Mouse (Mus musculus) left cerebral cortex, adult 9 months (tissue): Measurements from ENCODE around the gene Cisd3.

Source experiments
- DNase-seq, 2 experiments: peaks; one replicate each; pipeline ENCODE4 v3.0.0; 2022; ENCODE audit warnings: low spot score in 2 of 2

Gene Cisd3

DNA sequence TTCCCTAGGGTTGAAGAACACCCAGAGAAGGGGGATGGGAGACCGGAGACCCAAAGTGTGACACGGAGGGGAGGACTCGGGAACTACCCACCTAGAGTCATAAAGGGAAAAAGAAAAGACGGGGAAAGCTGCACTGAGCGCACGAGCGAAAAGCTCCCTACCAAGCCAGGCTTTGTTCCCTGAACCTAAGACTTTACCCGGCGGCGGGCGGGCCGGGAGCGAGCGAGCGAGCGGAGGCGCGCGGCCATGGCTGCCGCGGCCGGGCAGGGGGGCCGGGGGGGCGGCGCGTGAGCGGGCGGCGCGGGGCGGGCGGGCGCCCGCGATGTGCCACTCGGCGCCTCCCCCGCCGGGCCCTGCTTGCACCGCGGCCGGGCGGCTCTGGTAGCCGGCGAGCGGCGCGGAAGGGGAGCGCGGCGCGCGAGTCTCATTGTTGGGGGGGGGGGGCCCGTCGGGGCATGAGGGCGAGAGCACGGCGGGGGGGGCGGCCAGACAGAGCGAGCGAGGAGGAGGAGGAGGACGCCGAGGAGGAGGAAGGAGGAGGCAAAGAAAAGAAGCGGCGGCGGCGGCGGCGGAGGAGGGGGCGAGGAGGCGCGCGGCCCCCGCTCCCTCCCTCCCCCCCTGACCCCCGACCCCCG lies 22.6 kb upstream of the Cisd3 start, which contains the start of gene Mllt6:
TSS of gene Mllt6 (plus strand) at position 522 of the 635 bp plus-strand sequence.
- DNase-seq, result no peak

- DNase-seq, result no peak
Measured at GRCm38 (mm10) chr11:97663528-97664338, 21.9 kb upstream of the Cisd3 start.

GRCm38 (mm10) chr11:97664339-97664665 lies 21.3 kb upstream of the Cisd3 start:
- no peak for DNase-seq

GRCm38 (mm10) chr11:97664771-97665240 lies 20.8 kb upstream of the Cisd3 start:
- DNase-seq, result no peak

DNA sequence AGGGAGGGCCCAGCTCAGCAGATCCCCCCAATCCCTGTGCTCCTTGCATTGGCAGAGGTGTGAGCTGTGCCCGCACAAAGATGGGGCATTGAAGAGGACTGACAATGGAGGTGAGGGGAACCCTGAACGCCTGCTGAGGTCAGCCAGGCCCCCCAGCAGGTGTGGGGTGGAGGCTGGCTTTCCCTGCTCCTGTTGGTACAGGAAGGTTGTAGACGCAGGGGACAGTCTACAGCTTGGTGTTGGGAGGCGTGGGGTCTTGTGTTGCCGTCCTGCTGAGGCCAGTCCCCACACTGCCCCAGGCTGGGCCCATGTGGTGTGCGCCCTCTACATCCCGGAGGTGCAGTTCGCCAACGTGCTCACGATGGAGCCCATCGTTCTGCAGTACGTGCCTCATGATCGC lies 20.2 kb upstream of the Cisd3 start:
- no peak for DNase-seq

DNA sequence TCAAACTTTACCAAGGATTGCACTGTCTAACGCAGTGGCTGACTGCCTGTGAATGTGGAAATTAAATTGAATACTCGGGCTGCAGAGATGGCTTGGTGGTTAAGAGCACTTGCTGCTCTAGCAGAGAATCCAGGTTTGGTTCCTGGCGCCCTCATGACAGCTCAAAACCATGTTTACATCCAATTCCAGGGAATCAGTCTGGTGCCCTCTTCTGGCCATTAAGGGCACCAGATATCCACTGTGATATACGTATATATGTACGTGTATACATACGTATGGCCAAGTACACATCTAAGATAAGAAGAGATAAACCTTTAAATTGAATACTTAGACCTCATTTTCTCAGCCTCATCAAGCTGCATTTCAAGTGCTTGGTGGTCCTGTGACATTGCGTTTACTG lies 19.4 kb upstream of the Cisd3 start:
- no peak for DNase-seq

GRCm38 (mm10) chr11:97666794-97667193 lies 18.8 kb upstream of the Cisd3 start:
- no peak for DNase-seq

DNA sequence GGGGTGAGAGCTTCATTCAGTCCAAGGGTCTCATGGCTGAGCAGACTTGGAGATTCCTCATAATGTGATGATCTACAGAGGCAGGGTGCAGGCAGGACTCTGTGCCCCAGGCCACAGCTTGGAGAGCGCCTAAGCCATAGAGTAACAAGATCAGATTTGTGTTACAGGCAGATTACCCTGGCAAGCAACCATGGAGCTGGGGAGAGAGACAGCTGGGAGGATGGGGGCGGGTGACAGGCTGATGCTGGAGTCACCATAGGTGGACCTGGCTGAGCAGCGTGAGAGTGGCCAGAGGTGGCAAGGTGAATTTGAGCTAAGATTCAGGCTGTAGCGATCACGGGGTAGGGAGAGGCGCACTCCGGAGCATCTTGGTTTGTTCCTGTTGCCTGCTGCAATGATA lies 17.5 kb upstream of the Cisd3 start:
- DNase-seq, result no peak

DNA sequence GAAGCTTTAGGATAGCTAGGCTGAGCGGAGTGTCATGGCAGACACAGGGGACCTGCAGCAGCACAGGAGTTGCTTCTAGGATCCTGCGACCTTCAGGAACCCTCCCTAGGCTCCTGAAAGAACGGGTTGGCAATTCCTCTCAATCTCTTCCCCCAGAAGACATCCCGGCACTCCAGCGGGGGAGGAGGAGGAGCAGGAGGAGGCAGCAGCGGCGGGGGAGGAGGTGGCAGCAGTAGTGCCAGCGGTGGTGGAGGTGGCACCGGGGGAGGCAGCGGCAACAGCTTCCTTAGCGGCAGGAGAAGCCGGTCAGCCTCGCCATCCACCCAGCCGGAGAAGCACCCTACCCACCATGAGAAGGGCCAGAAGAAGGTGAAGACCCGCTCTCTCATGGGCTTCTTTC lies 16.4 kb upstream of the Cisd3 start:
- DNase-seq, result no peak

DNA sequence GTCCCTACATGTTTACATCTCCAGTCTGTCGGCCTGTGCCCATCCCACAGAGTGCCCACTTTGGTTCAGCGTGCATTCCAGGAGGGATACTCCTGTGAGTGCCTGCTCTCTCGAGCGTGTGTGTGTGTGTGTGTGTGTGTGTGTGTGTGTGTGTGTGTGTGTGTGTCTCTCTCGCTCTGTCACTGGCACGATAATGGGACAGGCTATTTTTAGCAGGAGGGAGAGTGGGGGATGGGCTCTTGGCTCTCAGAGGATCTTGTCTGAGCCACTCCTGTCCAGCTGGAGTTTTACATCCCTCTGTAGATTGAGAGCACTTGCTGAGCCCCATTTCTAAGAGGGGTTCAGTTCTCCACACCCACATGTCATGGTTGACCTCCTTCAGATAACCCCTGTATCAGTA lies 15.8 kb upstream of the Cisd3 start:
- no peak for DNase-seq

- DNase-seq, result no peak
Measured at GRCm38 (mm10) chr11:97670234-97671176, 15.1 kb upstream of the Cisd3 start.

GRCm38 (mm10) chr11:97671177-97671527 lies 14.5 kb upstream of the Cisd3 start:
- no peak for DNase-seq

- no peak for DNase-seq
Measured at GRCm38 (mm10) chr11:97673148-97673547, 12.5 kb upstream of the Cisd3 start.

- DNase-seq, result no peak
Measured at GRCm38 (mm10) chr11:97676050-97676754, 9.4 kb upstream of the Cisd3 start.

DNA sequence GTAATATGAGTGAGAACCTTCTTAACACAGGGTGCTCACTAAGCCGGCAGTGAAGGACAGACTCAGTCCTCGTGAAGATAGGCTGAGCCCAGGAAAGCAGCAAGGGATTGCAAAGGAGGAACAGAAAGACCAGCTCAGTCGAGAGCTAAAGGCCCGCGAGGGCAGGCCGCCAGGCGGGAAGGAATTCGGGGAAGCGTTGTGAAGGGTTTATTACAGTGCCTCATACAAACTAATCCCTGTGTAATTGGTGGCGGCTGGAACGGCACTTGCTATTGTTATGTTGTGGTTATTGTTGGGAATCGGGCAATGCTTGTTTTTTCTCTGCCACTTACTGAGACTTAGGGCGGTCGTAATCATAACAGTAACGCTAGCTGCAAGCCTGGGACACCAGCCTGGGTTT lies 8.2 kb upstream of the Cisd3 start:
- no peak for DNase-seq

DNA sequence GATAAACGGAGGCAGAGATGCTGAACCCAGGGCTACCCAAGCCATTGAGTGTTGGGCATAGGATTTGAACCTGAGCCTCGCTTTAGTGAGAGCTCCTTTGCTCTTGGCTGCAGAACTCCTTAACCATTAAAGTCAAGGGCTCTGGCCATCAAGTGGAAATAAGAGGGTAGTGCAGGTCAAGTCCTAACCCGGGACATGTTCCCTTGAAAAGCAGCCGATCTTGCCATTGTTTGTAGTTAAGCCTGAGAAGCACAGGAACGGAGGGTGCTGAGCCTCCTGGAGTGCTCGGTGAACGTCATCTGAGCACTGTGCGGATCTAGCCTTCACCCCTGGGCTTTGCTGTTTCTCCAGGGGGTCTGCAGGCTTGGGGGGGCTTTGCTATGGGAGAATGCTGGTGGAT lies 7.8 kb upstream of the Cisd3 start:
- no peak for DNase-seq

DNA sequence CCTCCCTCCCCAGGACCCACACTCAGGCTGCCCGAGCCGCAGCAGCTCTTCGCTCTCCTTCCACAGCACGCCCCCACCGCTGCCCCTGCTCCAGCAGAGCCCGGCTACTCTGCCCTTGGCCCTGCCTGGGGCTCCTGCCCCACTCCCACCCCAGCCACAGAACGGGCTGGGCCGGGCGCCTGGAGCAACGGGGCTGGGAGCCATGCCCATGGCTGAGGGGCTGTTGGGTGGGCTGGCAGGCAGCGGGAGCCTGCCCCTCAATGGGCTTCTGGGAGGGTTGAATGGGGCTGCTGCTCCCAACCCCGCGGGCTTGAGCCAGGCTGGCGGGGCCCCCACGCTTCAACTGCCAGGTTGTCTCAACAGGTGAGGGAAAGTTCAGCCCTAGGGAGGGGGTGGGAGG lies 7.3 kb upstream of the Cisd3 start:
- no peak for DNase-seq

DNA sequence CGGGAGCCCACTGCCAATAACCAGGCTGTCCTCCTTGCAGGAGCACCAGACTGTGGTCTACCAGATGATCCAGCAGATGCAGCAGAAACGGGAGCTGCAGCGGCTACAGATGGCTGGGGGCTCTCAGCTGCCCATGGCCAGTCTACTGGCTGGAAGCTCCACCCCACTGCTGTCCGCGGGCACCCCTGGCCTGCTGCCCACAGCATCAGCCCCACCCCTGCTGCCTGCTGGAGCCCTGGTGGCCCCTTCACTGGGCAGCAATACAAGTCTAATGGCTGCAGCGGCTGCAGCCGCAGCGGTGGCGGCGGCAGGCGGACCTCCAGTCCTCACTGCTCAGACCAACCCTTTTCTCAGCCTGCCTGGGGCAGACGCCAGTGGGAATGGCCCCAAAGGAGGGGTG lies 5.2 kb upstream of the Cisd3 start:
- no peak for DNase-seq

DNA sequence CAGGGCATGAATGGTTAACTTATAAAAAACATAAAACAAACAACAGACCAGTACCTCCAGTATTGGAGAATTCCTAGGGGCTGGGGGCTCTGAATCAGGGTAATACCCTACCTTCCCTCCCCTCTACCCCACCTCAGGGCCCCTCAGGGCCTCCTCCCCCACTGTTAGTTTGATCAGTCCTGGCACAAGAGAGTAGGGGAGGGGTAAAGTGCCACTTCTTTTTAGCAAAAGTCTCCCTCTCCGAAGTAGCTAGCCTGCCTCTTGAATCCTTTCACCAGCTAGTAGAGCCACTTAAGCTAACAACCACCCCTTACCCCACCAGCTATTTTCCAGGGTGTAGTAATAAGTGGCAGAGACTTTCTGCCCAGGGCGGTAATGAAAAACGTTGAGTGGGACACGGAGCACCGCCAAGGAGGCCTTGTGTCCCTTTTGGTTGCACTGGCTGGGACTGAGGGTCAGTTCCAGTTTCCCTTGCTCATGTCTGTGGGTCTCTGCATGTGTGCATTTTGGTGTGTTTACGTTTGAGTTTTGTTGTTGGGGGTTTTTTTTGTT lies 3.0 kb upstream of the Cisd3 start:
- DNase-seq, result no peak

DNA sequence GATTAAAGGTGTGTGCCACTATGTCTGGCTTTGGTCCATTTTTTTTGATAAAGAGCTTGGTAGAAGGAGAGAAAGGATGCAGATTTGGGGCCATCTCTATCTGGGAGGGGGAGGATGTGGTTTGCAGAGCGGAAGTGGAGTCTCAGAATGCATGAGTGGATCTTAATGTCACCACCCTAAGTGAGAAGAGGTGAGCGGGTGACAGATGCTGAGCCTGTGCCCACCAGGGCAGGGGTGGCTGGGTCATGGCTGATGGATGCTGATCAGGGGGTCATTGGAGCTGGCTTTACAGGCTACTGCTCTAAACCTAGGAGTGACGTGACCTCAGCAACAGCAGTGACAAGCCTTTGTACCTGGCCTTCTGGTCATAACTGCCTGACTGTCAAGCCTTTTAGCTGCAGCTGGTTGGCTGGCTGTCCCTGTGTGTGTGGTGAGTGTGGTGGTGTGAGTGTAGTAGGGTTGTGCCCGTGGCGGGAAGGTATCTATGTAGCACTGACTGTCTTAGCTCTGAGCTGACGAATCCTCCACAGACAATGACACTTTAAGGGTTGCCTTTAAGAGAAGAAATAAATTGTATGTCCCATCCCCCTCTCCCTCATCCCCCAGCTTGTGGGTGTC lies 1.5 kb upstream of the Cisd3 start:
- no peak for DNase-seq

- no peak for DNase-seq
Measured at GRCm38 (mm10) chr11:97684766-97685165, 860 bp upstream of the Cisd3 start.
